In genomic region chr17:51937707-51938106, GRCm38 (mm10) we compare ENCODE assay signal across 23 mouse cellular contexts.
DNase-seq lines count a peak whose midpoint lies in the region; ATAC-seq lines count a peak whose summit lies in the region.
"Had no signal": no experiment of that assay in that cellular context is flagged by ENCODE, and none has a peak within 500 bp of the region (broad histone marks: within the 10 kb centered on the region; RNA-seq: fewer than 3 reads in every experiment).

No protein-coding gene starts in this region.

- peak overlapping the region; percentile 38 for H3K4me3 ChIP-seq in megakaryocyte, embryonic 14.5 days (replicated peaks)

- no peaks in the 10 kb centered on the region for H3K36me3 ChIP-seq in megakaryocyte, embryonic 14.5 days (replicated peaks; ENCODE audit: low read length)
- H3K36me3 ChIP-seq: G1E had no signal

- no peak for ATAC-seq in megakaryocyte, adult 5-6 weeks (ENCODE audit: poor library complexity, severe bottlenecking)
- peak; percentile 54; the same call in 1 of the 2 replicates for ATAC-seq in common myeloid progenitor, adult 5-6 weeks (replicated peaks; ENCODE audit: low read depth, poor library complexity, severe bottlenecking)
- ATAC-seq: activated CD4-positive, CD25-positive, alpha-beta regulatory T cell, adult 4 months; CD4-positive, CD25-positive, alpha-beta regulatory T cell, adult 4 months; Patski had no signal

- DNase-seq in 416B (ENCODE audit: low read depth), result peak; percentile 57
- no peak for DNase-seq in adrenal gland, postnatal 4 days (ENCODE audit: low spot score in 2 of 2)
- no peak for DNase-seq in embryo, embryonic 10 days (ENCODE audit: low spot score)
- DNase-seq: adrenal gland, adult 2 months; adrenal gland, adult 8-10 months; adrenal gland, postnatal 10 days; adrenal gland, postnatal 14 days; adrenal gland, postnatal 25 days; adrenal gland, postnatal 36 days; B cell, adult 2 months; cerebellum, adult 11 months; cerebellum, adult 11-12 months; cerebellum, adult 18-20 months; cerebellum, adult 2 months; cerebellum, adult 8-10 months had no signal

- H3K9me3 ChIP-seq in megakaryocyte, embryonic 14.5 days, result peaks cover 13% of the 10 kb centered on the region

- no peaks in the 10 kb centered on the region for H3K27me3 ChIP-seq in megakaryocyte, embryonic 14.5 days (replicated peaks)
- H3K27me3 ChIP-seq: CH12.LX, Patski had no signal

- peaks cover 9% of the 10 kb centered on the region; the same call in 1 of the 2 replicates for H3K4me1 ChIP-seq in megakaryocyte, embryonic 14.5 days
